Comparison of ENCODE assay signal across 9 mouse cellular contexts in genomic region chr10:13429240-13429639, GRCm38 (mm10). TPM values are rescaled to one million over a fixed set of nuclear protein-coding genes. Genes with fewer than 3 reads are reported as not detected.
DNase-seq lines count a peak whose midpoint lies in the region; ATAC-seq lines count a peak whose summit lies in the region.
"Had no signal": no experiment of that assay in that cellular context is flagged by ENCODE, and none has a peak within 500 bp of the region (broad histone marks: within the 10 kb centered on the region; RNA-seq: fewer than 3 reads in every experiment).

No protein-coding gene starts in this region.

- 0 out of 2 replicates have a peak, but pooled peaks have one; percentile 37 for ATAC-seq in heart, embryonic 16.5 days (replicated peaks; ENCODE audit: extremely low read depth, insufficient read depth, low FRiP score)
- 0 out of 2 replicates have a peak, but pooled peaks have one; percentile 19 for ATAC-seq in embryonic facial prominence, embryonic 11.5 days (replicated peaks; ENCODE audit: insufficient number of reproducible peaks, low FRiP score, low TSS enrichment, low read depth)
- ATAC-seq in hindbrain, embryonic 15.5 days (ENCODE audit: low FRiP score, low read depth): peak; percentile 48; the same call in 1 of the 2 replicates
- ATAC-seq in neural tube, embryonic 11.5 days (ENCODE audit: insufficient read depth, low FRiP score, low TSS enrichment): peak; percentile 73
- no peak for ATAC-seq in liver, embryonic 11.5 days (replicated peaks; ENCODE audit: low FRiP score)

- 73% methylated on average over 13 of the region's 13 CpGs for WGBS in heart, embryonic 16.5 days
- WGBS in embryonic facial prominence, embryonic 11.5 days: 38% methylated on average over 13 of the region's 13 CpGs
- 20% methylated on average over 13 of the region's 13 CpGs for WGBS in hindbrain, embryonic 15.5 days
- WGBS in neural tube, embryonic 11.5 days: 15% methylated on average over 13 of the region's 13 CpGs
- 75% methylated on average over 13 of the region's 13 CpGs for WGBS in liver, embryonic 11.5 days

- DNase-seq in heart, adult 8-10 months (ENCODE audit: low spot score): no peak
- DNase-seq in embryonic facial prominence, embryonic 11.5 days (ENCODE audit: low spot score): peak; percentile 36
- DNase-seq in neural tube, embryonic 11.5 days (ENCODE audit: low spot score): peak; percentile 61
- no peak for DNase-seq in thymus, postnatal 14 days
- no peak for DNase-seq in left cerebral cortex, postnatal 10 days (ENCODE audit: extremely low spot score in 1 of 2, low spot score in 2 of 2)
- no peak for DNase-seq in liver, embryonic 11.5 days (ENCODE audit: low spot score)

- no peak overlapping the region for H3K4me3 ChIP-seq in heart, embryonic 16.5 days (ENCODE audit: low read length)
- H3K4me3 ChIP-seq in embryonic facial prominence, embryonic 11.5 days (ENCODE audit: low read depth, low read length): no peak overlapping the region
- H3K4me3 ChIP-seq in hindbrain, embryonic 15.5 days: no peak overlapping the region
- no peak overlapping the region for H3K4me3 ChIP-seq in neural tube, embryonic 11.5 days (ENCODE audit: low read depth, low read length)
- H3K4me3 ChIP-seq in liver, embryonic 11.5 days (ENCODE audit: low read depth, low read length): no peak overlapping the region

- H3K4me1 ChIP-seq in heart, embryonic 16.5 days (ENCODE audit: control insufficient read depth, insufficient read depth, low read length): peaks cover 10% of the 10 kb centered on the region
- peaks cover 2% of the 10 kb centered on the region for H3K4me1 ChIP-seq in embryonic facial prominence, embryonic 11.5 days (ENCODE audit: control insufficient read depth, insufficient read depth, low read length)
- peaks cover 4% of the 10 kb centered on the region for H3K4me1 ChIP-seq in hindbrain, embryonic 15.5 days (replicated peaks)
- H3K4me1 ChIP-seq in neural tube, embryonic 11.5 days (ENCODE audit: control insufficient read depth, insufficient read depth, low read length): peaks cover 4% of the 10 kb centered on the region; the same call in 1 of the 2 replicates
- no peaks in the 10 kb centered on the region for H3K4me1 ChIP-seq in liver, embryonic 11.5 days (replicated peaks; ENCODE audit: control insufficient read depth, insufficient read depth, low read length)

- no peak overlapping the region for H3K4me2 ChIP-seq in heart, embryonic 16.5 days (ENCODE audit: low read depth, low read length)
- H3K4me2 ChIP-seq in embryonic facial prominence, embryonic 11.5 days (ENCODE audit: low read depth, low read length): no peak overlapping the region
- H3K4me2 ChIP-seq in hindbrain, embryonic 15.5 days: peak overlapping the region; percentile 33
- no peak overlapping the region for H3K4me2 ChIP-seq in neural tube, embryonic 11.5 days (ENCODE audit: low read depth)
- H3K4me2 ChIP-seq in liver, embryonic 11.5 days: no peak overlapping the region

- intact Hi-C loops in left cerebral cortex, postnatal 10 days (cut with DNase I): loop anchor here (2.0 kb wide), 2 partner anchors 342 to 412 kb away; no protein-coding TSS in a partner anchor

- H3K27ac ChIP-seq in heart, embryonic 16.5 days (ENCODE audit: low read length): 0 out of 2 replicates have a peak overlapping the region, but pooled peaks have one; percentile 23
- H3K27ac ChIP-seq in embryonic facial prominence, embryonic 11.5 days (replicated peaks; ENCODE audit: low read depth, low read length): no peak overlapping the region
- H3K27ac ChIP-seq in hindbrain, embryonic 15.5 days (replicated peaks): no peak overlapping the region
- no peak overlapping the region for H3K27ac ChIP-seq in neural tube, embryonic 11.5 days (ENCODE audit: low read depth, low read length)
- no peak overlapping the region for H3K27ac ChIP-seq in liver, embryonic 11.5 days (ENCODE audit: low read depth, low read length)

- no peaks in the 10 kb centered on the region for H3K9me3 ChIP-seq in heart, embryonic 16.5 days (replicated peaks; ENCODE audit: control insufficient read depth, low read length)
- no peaks in the 10 kb centered on the region for H3K9me3 ChIP-seq in embryonic facial prominence, embryonic 11.5 days (replicated peaks; ENCODE audit: control insufficient read depth, low read length)
- no peaks in the 10 kb centered on the region for H3K9me3 ChIP-seq in hindbrain, embryonic 15.5 days
- no peaks in the 10 kb centered on the region for H3K9me3 ChIP-seq in neural tube, embryonic 11.5 days (ENCODE audit: control insufficient read depth, low read length)
- H3K9me3 ChIP-seq in liver, embryonic 11.5 days (ENCODE audit: control insufficient read depth, low read length): no peaks in the 10 kb centered on the region

- H3K36me3 ChIP-seq in heart, embryonic 16.5 days (ENCODE audit: control insufficient read depth, insufficient read depth): no peaks in the 10 kb centered on the region
- H3K36me3 ChIP-seq in embryonic facial prominence, embryonic 11.5 days (replicated peaks; ENCODE audit: control insufficient read depth, insufficient read depth, low read depth, low read length): no peaks in the 10 kb centered on the region
- no peaks in the 10 kb centered on the region for H3K36me3 ChIP-seq in hindbrain, embryonic 15.5 days
- H3K36me3 ChIP-seq in neural tube, embryonic 11.5 days (ENCODE audit: control insufficient read depth, insufficient read depth, low read length): no peaks in the 10 kb centered on the region
- H3K36me3 ChIP-seq in liver, embryonic 11.5 days (ENCODE audit: control insufficient read depth, insufficient read depth, low read length): no peaks in the 10 kb centered on the region

- H3K9ac ChIP-seq in heart, embryonic 16.5 days (ENCODE audit: low read length): no peak overlapping the region
- no peak overlapping the region; the same call in 1 of the 2 replicates for H3K9ac ChIP-seq in embryonic facial prominence, embryonic 11.5 days (replicated peaks; ENCODE audit: low read length)
- H3K9ac ChIP-seq in hindbrain, embryonic 15.5 days: peak overlapping the region; percentile 29; the same call in 1 of the 2 replicates
- no peak overlapping the region for H3K9ac ChIP-seq in neural tube, embryonic 11.5 days (ENCODE audit: low read length)
- H3K9ac ChIP-seq in liver, embryonic 11.5 days (ENCODE audit: low read depth, low read length): no peak overlapping the region

- H3K27me3 ChIP-seq in heart, embryonic 16.5 days (ENCODE audit: control insufficient read depth, insufficient read depth, low read length): no peaks in the 10 kb centered on the region
- no peaks in the 10 kb centered on the region for H3K27me3 ChIP-seq in embryonic facial prominence, embryonic 11.5 days (ENCODE audit: control insufficient read depth, insufficient read depth, low read length)
- H3K27me3 ChIP-seq in hindbrain, embryonic 15.5 days: no peaks in the 10 kb centered on the region
- H3K27me3 ChIP-seq in neural tube, embryonic 11.5 days (ENCODE audit: control insufficient read depth, insufficient read depth, low read length): no peaks in the 10 kb centered on the region
- H3K27me3 ChIP-seq in liver, embryonic 11.5 days (replicated peaks; ENCODE audit: control insufficient read depth, insufficient read depth, low read length): no peaks in the 10 kb centered on the region
- H3K27me3 ChIP-seq: CH12.LX had no signal

RNA-seq across cellular contexts. Expression of gene Phactr2, which starts 45.0 kb away (rescaled TPM):
- polyA plus RNA-seq in heart, embryonic 16.5 days (2015; fragmentation: Nextera tagmentation; extraction: Ambion mirVana): 55.5 and 57.1 TPM in 2 replicates
- 10 to 100 TPM; 45.2 to 50.3 (median 48.6) TPM for total RNA-seq in heart, adult 8-10 months (2022)
- polyA plus RNA-seq in embryonic facial prominence, embryonic 11.5 days (2014; fragmentation: Nextera tagmentation; extraction: Ambion mirVana): 24.0 and 24.5 TPM in 2 replicates
- 7.7 and 8.8 TPM in 2 replicates for polyA plus RNA-seq in hindbrain, embryonic 15.5 days (2015; fragmentation: Nextera tagmentation; extraction: Ambion mirVana)
- 18.8 and 19.8 TPM in 2 replicates for polyA plus RNA-seq in neural tube, embryonic 11.5 days (2014; fragmentation: Nextera tagmentation; extraction: Ambion mirVana)
- 10 to 100 TPM; 14.8 to 17.2 TPM for total RNA-seq in left cerebral cortex, postnatal 10 days (2021)
- polyA plus RNA-seq in liver, embryonic 11.5 days (2014; fragmentation: Nextera tagmentation; extraction: Ambion mirVana): 18.0 and 19.3 TPM in 2 replicates

Comparison
In these comparisons a context has a peak if more than half of its experiments do, and no peak if none do; other contexts are left out.
1. DNase-seq: peak in embryonic facial prominence, embryonic 11.5 days (single experiment) and neural tube, embryonic 11.5 days (single experiment); none in heart, adult 8-10 months (single experiment), thymus, postnatal 14 days (single experiment), left cerebral cortex, postnatal 10 days (0 of 2) and liver, embryonic 11.5 days (single experiment).